Mouse (Mus musculus) cerebellum, adult 2 months (tissue): Measurements from ENCODE around the gene Hoxd9.

Experiments
- CTCF ChIP-seq: fragments of 200-500 bp; IDR thresholded peaks from 2 replicates; pipeline ENCODE4 v1.5.1; 2011; ENCODE audit warnings: low read depth, mild to moderate bottlenecking, control low read depth, low read length, moderate library complexity, borderline replicate concordance; ENCODE audit not compliant: insufficient read depth
- POLR2A ChIP-seq: fragments of 200-500 bp; IDR thresholded peaks from 2 replicates; pipeline ENCODE4 v1.6.1; 2011; ENCODE audit warnings: low read length, control low read depth, borderline replicate concordance; ENCODE audit not compliant: insufficient read depth

DNA sequence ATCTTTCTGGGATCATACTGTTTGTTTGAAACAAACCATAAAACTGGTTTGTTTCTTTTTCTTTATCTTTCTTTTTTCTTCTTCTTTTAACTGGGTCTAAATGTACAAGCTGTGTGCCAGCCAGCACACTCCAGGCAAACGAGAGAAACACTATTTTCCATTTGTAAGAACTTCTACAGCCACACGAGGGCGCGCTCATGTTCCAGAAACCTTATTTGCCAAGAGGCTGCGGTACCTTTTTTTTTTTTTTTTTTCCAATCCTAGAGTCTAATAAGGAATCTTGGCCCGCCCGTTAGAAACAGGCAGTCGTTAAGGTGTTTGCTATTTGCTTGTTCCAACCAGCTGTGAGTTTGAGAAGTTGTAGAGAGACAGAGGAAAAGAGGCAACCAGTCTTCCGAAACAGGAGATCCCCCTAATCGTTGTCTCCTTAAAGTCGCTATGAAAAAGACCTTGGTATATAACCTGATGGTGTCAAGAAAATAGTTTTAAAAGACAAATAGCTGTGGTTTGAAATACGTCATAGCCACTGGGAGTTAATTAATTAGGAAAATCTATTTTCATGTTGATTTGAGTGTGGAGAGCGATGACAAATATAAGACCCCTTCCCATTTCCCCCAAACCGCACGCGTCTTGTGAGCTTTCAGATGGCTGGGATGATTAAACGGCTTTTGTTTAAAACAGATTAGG, 11.1 kb upstream of the Hoxd9 start:
- no peak for TF ChIP-seq POLR2A
- TF ChIP-seq CTCF = peak; percentile 15; the same call in 1 of the 2 replicates
